Mouse (Mus musculus): ENCODE data around the gene Chpf2.
A peak's percentile ranks its signal among the peaks of the same experiment; 100 is the strongest.
"Not testable (repeated sequence)": the region's sequence is repeated elsewhere in the genome, so short reads cannot be mapped to it uniquely, and the experiment has no call there.

Chpf2 gene

GRCm38 (mm10) chr5:24586547-24587199 lies at the start of gene Chpf2:
Gene Chpf2, plus strand, starts transcription at chr5:24586741.
- peak; percentile 93 for DNase-seq (ENCODE audit: low spot score)

- no peak for DNase-seq (ENCODE audit: low spot score)
Observed at GRCm38 (mm10) chr5:24537618-24538017, 48.9 kb upstream of the Chpf2 start.

- DNase-seq (ENCODE audit: low spot score) = no peak
Observed at GRCm38 (mm10) chr5:24539571-24540296, 46.8 kb upstream of the Chpf2 start.

GRCm38 (mm10) chr5:24540387-24541143 lies 46.0 kb upstream of the Chpf2 start, which contains the start of gene Asb10:
Gene Asb10, minus strand, starts transcription at chr5:24540978.
- no peak for DNase-seq (ENCODE audit: low spot score)

GRCm38 (mm10) chr5:24541144-24541569 lies 45.4 kb upstream of the Chpf2 start:
- DNase-seq (ENCODE audit: low spot score) = no peak

- peak; percentile 12 for DNase-seq (ENCODE audit: low spot score)
Observed at GRCm38 (mm10) chr5:24542643-24543042, 43.9 kb upstream of the Chpf2 start.

- peak; percentile 37 for DNase-seq (ENCODE audit: low spot score)
Observed at GRCm38 (mm10) chr5:24550598-24551316, 35.8 kb upstream of the Chpf2 start.

- peak; percentile 8 for DNase-seq (ENCODE audit: low spot score)
Observed at GRCm38 (mm10) chr5:24551317-24551688, 35.2 kb upstream of the Chpf2 start.

GRCm38 (mm10) chr5:24553621-24554244 lies 32.8 kb upstream of the Chpf2 start:
- peak; percentile 45 for DNase-seq (ENCODE audit: low spot score)

- DNase-seq (ENCODE audit: low spot score) = not testable (repeated sequence)
Observed at GRCm38 (mm10) chr5:24555335-24555734, 31.2 kb upstream of the Chpf2 start.

GRCm38 (mm10) chr5:24556709-24557108 lies 29.8 kb upstream of the Chpf2 start, which contains the start of gene 4931409K22Rik:
Gene 4931409K22Rik, minus strand, starts transcription at chr5:24556809.
- DNase-seq (ENCODE audit: low spot score) = no peak

GRCm38 (mm10) chr5:24575948-24576347 lies 10.6 kb upstream of the Chpf2 start:
- DNase-seq (ENCODE audit: low spot score) = no peak

GRCm38 (mm10) chr5:24576801-24577182 lies 9.7 kb upstream of the Chpf2 start:
- DNase-seq (ENCODE audit: low spot score) = peak; percentile 50

GRCm38 (mm10) chr5:24577183-24577929 lies 9.2 kb upstream of the Chpf2 start, which contains the start of gene Abcf2:
Gene Abcf2, minus strand, starts transcription at chr5:24577467.
- DNase-seq (ENCODE audit: low spot score) = peak; percentile 100

GRCm38 (mm10) chr5:24578109-24578963 lies 8.2 kb upstream of the Chpf2 start:
- DNase-seq (ENCODE audit: low spot score) = no peak

GRCm38 (mm10) chr5:24586106-24586505 lies 435 bp upstream of the Chpf2 start:
- DNase-seq (ENCODE audit: low spot score) = no peak

- DNase-seq (ENCODE audit: low spot score) = peak; percentile 21
Observed at GRCm38 (mm10) chr5:24587200-24587577, 648 bp downstream of the Chpf2 start.

- no peak for DNase-seq (ENCODE audit: low spot score)
Observed at GRCm38 (mm10) chr5:24589511-24590500, 3.3 kb downstream of the Chpf2 start.
